Mouse (Mus musculus) embryo, embryonic 11 days (tissue): ENCODE measurements around the gene Slc35b2.

Experiments
- DNase-seq: peaks from one replicate; pipeline ENCODE4 v3.0.0-alpha.2; 2015

Slc35b2 gene

GRCm38 (mm10) chr17:45565103-45565502 is 1.4 kb downstream of the Slc35b2 start:
- DNase-seq: no peak

DNA sequence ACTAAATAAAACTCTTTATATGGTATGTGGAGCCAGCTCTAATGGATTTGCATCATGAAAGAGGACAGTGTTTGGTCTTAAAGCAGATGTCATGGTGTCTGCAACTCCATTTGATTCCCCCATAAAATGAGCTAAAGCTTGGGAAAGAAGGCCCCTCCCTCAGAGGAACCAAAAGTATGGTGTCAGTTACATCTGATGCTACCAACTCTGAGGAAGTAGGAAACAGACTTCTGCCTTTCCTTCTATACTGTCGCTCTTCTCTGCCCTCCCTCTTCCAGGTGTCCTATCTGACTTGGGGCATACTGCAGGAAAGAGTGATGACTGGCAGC is 2.3 kb downstream of the Slc35b2 start:
- DNase-seq: no peak

- no peak for DNase-seq
Observed at GRCm38 (mm10) chr17:45566360-45567161, 2.9 kb downstream of the Slc35b2 start.

DNA sequence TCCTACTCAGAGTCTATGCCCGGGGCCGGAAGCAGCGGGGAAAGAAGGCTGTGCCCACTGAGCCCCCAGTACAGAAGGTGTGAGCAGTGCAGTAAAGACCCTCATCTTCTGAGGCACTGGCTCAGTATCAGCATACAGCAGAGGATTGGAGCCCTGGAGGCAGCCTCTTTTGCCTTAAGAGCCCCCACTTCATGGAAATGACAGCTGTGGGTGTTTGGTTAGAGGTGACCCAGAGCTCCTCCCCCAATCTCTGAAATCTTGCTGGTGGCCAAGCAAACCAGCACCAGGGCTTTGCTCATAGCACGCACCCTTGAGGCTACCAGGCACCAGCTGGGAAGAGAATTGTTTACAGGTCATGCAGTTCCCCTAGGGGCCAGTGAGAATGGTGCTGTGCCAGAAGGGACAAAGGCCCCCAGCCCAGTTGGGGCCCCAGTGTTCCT is 3.5 kb downstream of the Slc35b2 start:
- peak; percentile 37 for DNase-seq

- no peak for DNase-seq
Observed at GRCm38 (mm10) chr17:45568990-45569389, 5.3 kb downstream of the Slc35b2 start.

DNA sequence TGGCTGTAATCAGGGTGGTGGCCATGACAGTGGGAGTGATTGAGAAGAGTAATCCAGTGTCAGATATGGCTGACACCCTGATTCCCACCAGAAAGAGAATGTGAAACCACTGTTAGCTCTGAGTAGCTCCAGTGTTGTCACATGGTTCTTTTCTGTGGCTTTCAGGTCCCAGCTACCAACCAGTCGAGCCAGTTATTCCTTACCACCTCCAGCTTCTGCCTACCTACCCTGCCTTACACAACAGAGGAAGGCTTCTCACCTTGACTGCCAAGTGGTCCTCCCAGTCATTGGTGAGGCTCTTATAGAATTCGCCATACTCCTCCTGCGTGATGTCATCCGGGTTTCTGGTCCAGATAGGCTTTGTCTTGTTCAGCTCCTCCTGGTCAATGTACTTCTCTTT is 6.3 kb downstream of the Slc35b2 start:
- DNase-seq: no peak

DNA sequence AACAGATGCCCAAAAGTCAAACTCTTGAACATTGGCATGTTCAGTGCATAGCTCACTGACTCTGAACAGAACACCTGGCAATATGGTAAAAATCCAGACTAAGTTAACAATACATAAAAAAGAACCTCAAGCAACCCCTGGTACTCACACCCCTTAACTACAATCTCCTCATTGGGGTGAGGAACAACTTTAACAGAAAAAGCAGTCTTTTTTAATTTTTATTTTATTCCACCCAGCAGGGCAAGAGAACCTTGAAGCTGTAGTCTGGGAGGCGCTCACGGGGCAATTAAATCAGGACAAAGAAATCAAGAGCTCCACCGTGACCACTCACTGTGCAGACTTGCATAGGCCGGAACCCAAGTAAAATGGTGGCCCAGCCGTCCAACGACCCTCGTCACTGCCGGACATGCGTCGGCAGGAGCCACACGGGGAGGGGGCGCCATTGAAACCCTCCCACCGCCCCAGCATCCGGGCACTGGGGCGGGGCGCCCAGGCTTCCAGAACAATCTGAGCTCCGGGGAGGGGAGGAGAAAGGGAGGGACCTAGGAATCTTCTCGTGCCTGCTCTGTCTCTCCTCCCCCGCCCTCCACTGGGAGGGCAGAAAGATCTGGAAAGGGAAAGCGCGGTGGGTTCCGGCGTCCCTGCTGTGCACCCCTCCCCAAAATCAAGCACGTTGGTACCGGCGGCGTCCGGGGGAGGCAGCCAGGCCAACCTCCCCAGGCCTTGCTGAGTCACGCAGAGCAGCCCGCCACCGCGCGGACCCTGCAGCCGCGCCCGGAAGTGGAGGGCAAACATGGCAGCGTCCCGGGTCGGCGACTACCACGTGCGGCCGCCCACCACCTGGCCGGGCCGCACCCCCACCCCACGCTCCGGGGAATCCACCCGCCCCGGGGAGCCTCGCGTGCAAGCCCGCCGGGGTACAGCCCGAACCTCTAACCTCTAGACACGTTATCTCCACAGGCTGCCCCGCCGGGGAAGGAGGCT is 8.7 kb downstream of the Slc35b2 start:
- DNase-seq: peak; percentile 92

DNA sequence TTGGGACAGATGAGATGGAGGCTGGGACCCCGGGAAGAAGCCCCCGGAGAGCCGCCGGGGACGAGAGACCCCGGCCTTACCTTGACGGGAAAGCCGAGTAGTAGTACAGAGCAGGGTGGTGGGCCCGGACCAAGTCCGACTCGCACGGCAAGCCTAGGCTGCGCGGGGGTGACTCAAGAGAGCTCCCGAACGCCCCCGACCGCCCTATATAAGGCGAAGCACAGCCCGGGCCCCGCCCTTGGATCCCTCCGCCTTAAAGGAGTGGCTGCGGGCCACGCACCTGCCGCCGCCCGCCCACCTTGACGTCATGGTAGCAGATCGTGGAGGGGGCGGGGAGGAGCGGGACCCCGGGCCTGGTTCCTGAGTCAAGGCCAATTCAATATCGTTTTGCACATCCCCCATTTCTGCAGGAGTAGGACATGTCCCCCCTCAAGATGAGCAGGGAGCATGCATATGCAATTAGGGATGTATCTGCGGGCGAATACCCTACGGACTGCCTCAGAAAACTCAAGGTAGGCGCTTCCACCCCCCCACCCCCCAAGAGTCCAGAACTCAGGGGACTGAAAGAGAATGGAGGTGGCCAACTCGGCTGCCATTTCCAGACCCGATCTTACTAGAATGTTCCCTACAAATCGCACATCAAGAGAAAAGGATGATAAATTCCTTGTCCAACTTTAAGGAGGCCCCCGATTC is 9.6 kb downstream of the Slc35b2 start, which contains the start of gene Hsp90ab1:
TSS of gene Hsp90ab1 (minus strand) at position 185 of the 693 bp plus-strand sequence.
- DNase-seq: peak; percentile 99

DNA sequence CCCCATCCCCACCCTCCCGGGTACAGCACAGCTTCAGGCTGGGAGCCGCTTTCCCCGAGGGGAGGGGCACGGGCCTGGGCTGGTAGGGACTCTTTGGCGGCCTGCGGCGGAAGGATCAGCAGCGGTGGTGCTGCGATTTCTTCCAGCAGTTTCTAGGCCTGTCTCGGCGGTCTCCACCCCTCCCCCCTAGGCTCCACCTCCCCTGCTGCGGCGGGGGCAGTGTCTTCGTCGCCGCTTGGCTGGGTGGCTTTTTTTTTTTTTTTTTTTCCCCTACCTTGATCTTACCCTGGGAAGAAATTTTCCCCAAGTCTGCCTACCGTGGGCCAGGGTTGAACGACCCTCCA is 10.1 kb downstream of the Slc35b2 start:
- DNase-seq: peak; percentile 95

GRCm38 (mm10) chr17:45574129-45574761 is 10.6 kb downstream of the Slc35b2 start:
- peak; percentile 67 for DNase-seq

DNA sequence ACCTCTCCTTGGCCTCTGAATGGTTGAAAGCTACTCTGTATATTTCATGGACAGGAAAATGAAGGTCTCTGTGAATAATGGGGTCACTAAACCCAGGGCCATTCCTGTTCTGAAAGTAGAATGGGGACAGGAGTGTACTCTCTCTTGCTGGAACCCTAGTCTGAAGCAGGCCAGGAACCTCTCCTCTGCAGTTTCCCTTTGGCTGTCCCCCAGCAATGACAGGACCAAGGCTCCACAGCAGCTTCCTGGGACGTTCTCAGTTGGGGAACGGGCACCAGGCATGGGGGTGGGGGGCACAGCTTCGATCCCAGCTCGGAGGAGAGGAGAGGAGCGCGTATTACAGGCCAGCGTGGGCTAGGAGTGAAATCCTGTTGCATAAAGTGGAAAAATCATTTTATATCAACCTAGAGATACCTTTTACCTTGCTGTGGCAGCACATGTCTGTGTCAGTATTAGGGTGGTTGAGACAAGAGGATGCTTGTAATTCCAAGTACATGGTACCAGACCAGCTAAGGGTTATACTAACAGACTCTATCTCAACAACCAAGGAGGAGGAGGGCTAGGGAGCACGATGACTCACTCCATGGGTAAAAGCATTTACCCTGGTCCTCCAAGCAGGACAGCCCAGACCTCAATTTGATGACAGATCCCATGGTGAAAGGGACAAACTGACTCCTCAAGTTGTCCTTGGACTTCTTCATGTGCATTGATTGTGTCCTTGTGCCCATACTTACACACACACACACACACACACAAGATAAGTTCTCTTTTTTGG is 11.6 kb downstream of the Slc35b2 start:
- no peak for DNase-seq

DNA sequence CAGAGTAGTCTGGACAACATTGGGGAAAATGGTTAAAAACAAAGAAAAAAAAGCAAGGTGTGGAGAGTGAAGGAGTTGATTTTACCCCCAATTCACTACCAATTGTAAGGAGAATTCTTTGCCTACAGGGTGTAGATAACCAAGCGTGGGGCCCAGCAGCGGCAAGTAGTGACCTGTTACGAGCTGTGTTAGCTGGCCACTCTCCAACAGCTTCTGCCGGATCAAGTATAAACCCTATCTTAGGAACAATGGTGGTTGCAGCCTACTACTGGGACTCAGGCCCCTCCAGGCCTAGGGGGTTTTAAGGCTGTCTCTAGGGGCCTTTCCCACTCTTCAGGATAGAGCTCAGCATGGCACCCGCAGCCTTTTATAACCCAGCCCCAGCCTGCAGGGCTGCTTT is 14.6 kb downstream of the Slc35b2 start:
- DNase-seq: no peak

DNA sequence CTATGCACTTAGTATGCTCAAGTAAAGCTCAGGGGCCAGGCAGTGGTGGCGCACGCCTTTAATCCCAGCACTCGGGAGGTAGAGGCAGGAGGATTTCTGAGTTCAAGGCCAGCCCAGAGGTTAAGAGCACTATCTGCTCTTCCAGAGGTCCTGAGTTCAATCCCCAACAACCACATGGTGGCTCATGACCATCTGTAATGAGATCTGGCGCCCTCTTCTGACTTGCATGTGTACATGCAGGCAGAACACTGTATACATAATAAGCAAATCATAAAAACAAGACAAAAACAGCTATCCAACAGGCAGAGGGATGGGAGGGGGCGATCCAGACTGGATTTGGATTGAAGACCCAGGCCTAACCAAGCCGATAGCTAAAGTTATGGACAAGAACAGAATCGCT is 15.2 kb downstream of the Slc35b2 start:
- DNase-seq: peak; percentile 56

- no peak for DNase-seq
Observed at GRCm38 (mm10) chr17:45579554-45579953, 15.9 kb downstream of the Slc35b2 start.

DNA sequence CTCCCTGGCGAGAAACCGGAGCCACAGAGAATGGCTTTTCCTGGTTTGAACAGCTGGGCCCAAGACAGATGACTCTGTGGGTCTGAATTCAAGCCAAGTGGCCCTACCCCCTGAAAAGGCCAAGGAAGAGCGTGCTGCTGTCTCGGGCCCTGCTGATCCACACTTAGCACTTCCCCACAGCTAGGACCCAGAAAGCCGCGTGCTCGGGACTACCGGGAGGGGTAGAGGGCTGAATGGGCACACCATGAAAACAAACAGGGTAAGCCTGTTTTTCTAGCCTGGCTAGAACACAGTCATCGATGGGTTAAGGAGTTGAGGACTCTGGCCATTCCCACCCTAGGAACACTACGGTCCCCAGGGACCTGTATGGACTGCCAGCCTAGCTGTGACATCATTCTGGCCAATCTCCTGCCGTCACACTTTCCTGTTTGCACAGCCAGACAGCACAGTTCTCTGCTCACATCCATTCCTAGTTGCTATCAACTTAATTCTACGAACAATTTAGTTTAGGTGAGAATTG is 17.3 kb downstream of the Slc35b2 start:
- peak; percentile 28 for DNase-seq

GRCm38 (mm10) chr17:45581567-45581983 is 17.9 kb downstream of the Slc35b2 start:
- DNase-seq: peak; percentile 77

GRCm38 (mm10) chr17:45582188-45582587 is 18.5 kb downstream of the Slc35b2 start:
- no peak for DNase-seq

GRCm38 (mm10) chr17:45582715-45583355 is 19.2 kb downstream of the Slc35b2 start:
- no peak for DNase-seq

- peak; percentile 60 for DNase-seq
Observed at GRCm38 (mm10) chr17:45584096-45584896, 20.6 kb downstream of the Slc35b2 start.
